Mouse (Mus musculus): ENCODE results near the gene Ppp6r2. TPM values are rescaled to one million over a fixed set of nuclear protein-coding genes. Genes with fewer than 3 reads are reported as not detected.

The Ppp6r2 gene
- polyA plus RNA-seq, 1 experiment from 2014 or later, result 17.2 TPM

DNA sequence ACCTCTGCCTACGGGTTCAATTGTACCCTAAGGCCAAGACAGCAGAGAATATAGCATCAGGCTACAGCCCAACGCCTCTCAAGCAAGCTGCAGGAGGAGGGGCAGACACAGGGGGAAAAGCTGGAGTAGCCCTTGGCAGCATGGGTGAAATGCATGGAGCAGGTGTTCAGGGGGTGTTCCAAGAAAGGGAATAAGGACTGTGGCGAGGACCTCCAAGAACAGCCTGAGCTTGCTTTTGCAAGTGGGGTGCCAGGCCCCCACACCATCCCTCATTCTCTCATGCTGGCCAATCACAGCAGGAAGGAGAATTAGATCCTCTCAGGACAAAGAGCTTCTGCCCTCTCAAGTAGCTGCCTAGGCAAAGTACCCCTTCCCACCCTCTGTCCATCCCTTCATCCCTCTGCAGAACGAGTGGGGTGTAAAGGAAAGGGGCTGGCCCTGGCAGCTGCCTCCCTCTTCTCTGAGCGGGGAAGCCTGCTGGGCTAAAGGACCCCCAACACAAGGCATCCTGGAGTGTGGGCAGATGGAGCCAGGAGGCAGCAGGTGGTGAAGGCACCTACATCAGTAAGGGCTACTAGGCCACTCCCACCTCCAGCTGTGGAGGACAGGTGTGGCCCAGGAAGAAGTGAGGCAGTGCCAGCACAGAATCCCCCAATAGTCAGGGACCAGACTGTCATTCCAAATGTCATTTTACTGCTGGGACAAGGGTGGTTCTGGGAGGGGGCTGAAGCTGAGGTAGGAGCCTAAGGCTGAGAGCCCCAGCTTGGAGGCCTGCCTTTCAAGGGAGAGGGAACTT, 27.0 kb upstream of the Ppp6r2 start:
- Histone ChIP-seq H3K4me3 (ENCODE audit: low read depth, low read length) (no peak overlapping the region), H3K27ac (replicated peaks) (no peak overlapping the region), H3K36me3 (ENCODE audit: control insufficient read depth, insufficient read depth, low read length) (no peaks in the 10 kb centered on the region), H3K27me3 (ENCODE audit: control insufficient read depth, insufficient read depth, low read length) (no peaks in the 10 kb centered on the region), H3K9me3 (ENCODE audit: control insufficient read depth, low read length) (no peaks in the 10 kb centered on the region), H3K9ac (ENCODE audit: low read length) (no peak overlapping the region), H3K4me2 (replicated peaks; ENCODE audit: low read depth) (no peak overlapping the region), H3K4me1 (replicated peaks; ENCODE audit: control insufficient read depth, insufficient read depth) (0 out of 2 replicates have a peak, but pooled peaks cover 7% of the 10 kb centered on the region)
- TF ChIP-seq CTCF (IDR thresholded peaks at IDR 0.05; ENCODE audit: low read depth) (no peak), EP300 (optimal IDR thresholded peaks at IDR 0.05) (no peak)
- DNase-seq (ENCODE audit: low spot score) (no peak), ATAC-seq (ENCODE audit: low FRiP score, low TSS enrichment) (no peak)
- 70% methylated on average over 5 of the region's 5 CpGs for WGBS

- no peaks in the 10 kb centered on the region for H3K9me3 ChIP-seq (ENCODE audit: control insufficient read depth, low read length)
- H3K27ac ChIP-seq (replicated peaks), result no peak overlapping the region
- H3K4me3 ChIP-seq (ENCODE audit: low read depth, low read length), result no peak overlapping the region
- no peaks in the 10 kb centered on the region for H3K27me3 ChIP-seq (ENCODE audit: control insufficient read depth, insufficient read depth, low read length)
- H3K36me3 ChIP-seq (ENCODE audit: control insufficient read depth, insufficient read depth, low read length), result no peaks in the 10 kb centered on the region
- no peak overlapping the region for H3K9ac ChIP-seq (ENCODE audit: low read length)
- 0 out of 2 replicates have a peak, but pooled peaks cover 7% of the 10 kb centered on the region for H3K4me1 ChIP-seq (replicated peaks; ENCODE audit: control insufficient read depth, insufficient read depth)
- no peak for TF ChIP-seq EP300 (optimal IDR thresholded peaks at IDR 0.05)
- TF ChIP-seq CTCF (IDR thresholded peaks at IDR 0.05; ENCODE audit: low read depth), result no peak
- no peak overlapping the region for H3K4me2 ChIP-seq (replicated peaks; ENCODE audit: low read depth)
- WGBS, result 89% methylated on average over 5 of the region's 5 CpGs
- DNase-seq (ENCODE audit: low spot score), result no peak
- no peak for ATAC-seq (ENCODE audit: low FRiP score, low TSS enrichment)
Measured at GRCm38 (mm10) chr15:89184937-89185227, 26.5 kb upstream of the Ppp6r2 start.

DNA sequence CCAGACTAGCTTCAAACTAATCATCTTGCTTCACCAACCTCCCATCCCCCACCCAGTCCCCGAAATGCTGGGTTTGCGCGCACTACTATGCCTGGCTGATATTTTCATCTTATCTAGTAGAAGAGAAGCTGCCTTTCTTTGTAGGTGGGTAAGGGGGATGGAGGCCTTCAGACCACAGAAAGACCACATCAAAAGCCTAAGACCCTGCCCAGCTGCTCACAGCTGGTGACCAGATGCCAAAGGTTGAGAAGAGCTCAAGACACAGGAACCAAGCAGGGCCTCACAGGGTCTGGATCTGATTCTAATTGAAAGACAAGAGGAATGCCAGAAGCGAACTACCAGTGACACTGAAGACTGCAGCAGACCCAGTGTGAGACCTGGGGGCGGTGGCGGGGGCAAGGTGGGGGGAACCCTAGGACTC, 16.1 kb upstream of the Ppp6r2 start:
- Histone ChIP-seq H3K4me3 (ENCODE audit: low read depth, low read length) (peak overlapping the region; percentile 95), H3K9ac (ENCODE audit: low read length) (peak overlapping the region; percentile 92)
- DNase-seq (ENCODE audit: low spot score), result no peak

GRCm38 (mm10) chr15:89195690-89196312, 15.6 kb upstream of the Ppp6r2 start:
- under 1% methylated on average over 21 of the region's 25 CpGs for WGBS
- Histone ChIP-seq H3K4me2 (replicated peaks; ENCODE audit: low read depth) (peak overlapping the region; percentile 68), H3K36me3 (ENCODE audit: control insufficient read depth, insufficient read depth, low read length) (no peaks in the 10 kb centered on the region), H3K9me3 (ENCODE audit: control insufficient read depth, low read length) (no peaks in the 10 kb centered on the region), H3K9ac (ENCODE audit: low read length) (peak overlapping the region; percentile 92), H3K27me3 (ENCODE audit: control insufficient read depth, insufficient read depth, low read length) (no peaks in the 10 kb centered on the region), H3K4me3 (ENCODE audit: low read depth, low read length) (peak overlapping the region; percentile 95), H3K4me1 (replicated peaks; ENCODE audit: control insufficient read depth, insufficient read depth) (0 out of 2 replicates have a peak, but pooled peaks cover 6% of the 10 kb centered on the region), H3K27ac (replicated peaks) (peak overlapping the region; percentile 99)
- ATAC-seq (ENCODE audit: low FRiP score, low TSS enrichment) (peak; percentile 92), DNase-seq (ENCODE audit: low spot score) (peak; percentile 92)
- no peak for TF ChIP-seq CTCF (IDR thresholded peaks at IDR 0.05; ENCODE audit: low read depth)

More for the DNA sequence above, 16.1 kb upstream of the Ppp6r2 start:
- H3K9me3 ChIP-seq (ENCODE audit: control insufficient read depth, low read length), result no peaks in the 10 kb centered on the region
- TF ChIP-seq EP300 (optimal IDR thresholded peaks at IDR 0.05) (no peak), CTCF (IDR thresholded peaks at IDR 0.05; ENCODE audit: low read depth) (no peak)
- H3K4me1 ChIP-seq (replicated peaks; ENCODE audit: control insufficient read depth, insufficient read depth), result 0 out of 2 replicates have a peak, but pooled peaks cover 6% of the 10 kb centered on the region
- WGBS, result 51% methylated on average over 6 of the region's 6 CpGs
- H3K4me2 ChIP-seq (replicated peaks; ENCODE audit: low read depth), result peak overlapping the region; percentile 68
- H3K36me3 ChIP-seq (ENCODE audit: control insufficient read depth, insufficient read depth, low read length), result no peaks in the 10 kb centered on the region
- H3K27ac ChIP-seq (replicated peaks), result peak overlapping the region; percentile 99
- no peaks in the 10 kb centered on the region for H3K27me3 ChIP-seq (ENCODE audit: control insufficient read depth, insufficient read depth, low read length)
- ATAC-seq (ENCODE audit: low FRiP score, low TSS enrichment), result no peak

- TF ChIP-seq EP300 (optimal IDR thresholded peaks at IDR 0.05) (no peak), CTCF (IDR thresholded peaks at IDR 0.05; ENCODE audit: low read depth) (peak; percentile 93)
- H3K9ac ChIP-seq (ENCODE audit: low read length), result peak within 1 kb of the TSS; percentile 92
- peak; percentile 99 for ATAC-seq (ENCODE audit: low FRiP score, low TSS enrichment)
- no peaks in the 10 kb centered on the region for H3K27me3 ChIP-seq (ENCODE audit: control insufficient read depth, insufficient read depth, low read length)
- peak within 1 kb of the TSS; percentile 68 for H3K4me2 ChIP-seq (replicated peaks; ENCODE audit: low read depth)
- H3K9me3 ChIP-seq (ENCODE audit: control insufficient read depth, low read length), result no peaks in the 10 kb centered on the region
- H3K36me3 ChIP-seq (ENCODE audit: control insufficient read depth, insufficient read depth, low read length), result no peaks in the 10 kb centered on the region
- peak within 1 kb of the TSS; percentile 95 for H3K4me3 ChIP-seq (ENCODE audit: low read depth, low read length)
- DNase-seq (ENCODE audit: low spot score), result peak; percentile 96
- H3K4me1 ChIP-seq (replicated peaks; ENCODE audit: control insufficient read depth, insufficient read depth), result 0 out of 2 replicates have a peak, but pooled peaks cover 6% of the 10 kb centered on the region
- H3K27ac ChIP-seq (replicated peaks), result peak within 1 kb of the TSS; percentile 99
- WGBS, result under 1% methylated on average over 38 of the region's 38 CpGs
Measured at GRCm38 (mm10) chr15:89196313-89196706, 15.0 kb upstream of the Ppp6r2 start, which contains the start of gene Dennd6b. Gene Dennd6b, minus strand, starts transcription at chr15:89196496.

DNA sequence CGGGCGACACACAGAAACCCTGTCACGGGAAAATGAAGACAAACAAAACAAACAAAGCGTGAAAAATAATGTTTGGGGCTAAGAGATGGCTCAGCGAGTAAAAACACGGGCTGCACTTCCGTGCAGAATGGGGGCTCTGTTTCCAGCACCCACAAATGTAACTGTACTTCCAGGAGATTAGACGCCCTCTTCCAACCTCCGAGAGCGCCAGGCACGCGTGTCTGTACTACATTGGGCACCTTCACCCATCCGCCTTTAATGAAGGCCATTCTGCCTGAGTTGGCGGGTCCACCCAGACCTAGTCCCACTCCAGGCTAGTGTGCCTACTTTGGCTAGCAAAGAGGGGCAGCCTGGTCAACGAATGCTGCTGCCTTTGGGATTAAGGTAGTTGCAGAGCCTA, 14.3 kb upstream of the Ppp6r2 start:
- Histone ChIP-seq H3K4me2 (replicated peaks; ENCODE audit: low read depth) (peak overlapping the region; percentile 68), H3K9me3 (ENCODE audit: control insufficient read depth, low read length) (no peaks in the 10 kb centered on the region), H3K27ac (replicated peaks) (peak overlapping the region; percentile 99), H3K4me1 (replicated peaks; ENCODE audit: control insufficient read depth, insufficient read depth) (0 out of 2 replicates have a peak, but pooled peaks cover 6% of the 10 kb centered on the region), H3K4me3 (ENCODE audit: low read depth, low read length) (peak overlapping the region; percentile 95), H3K27me3 (ENCODE audit: control insufficient read depth, insufficient read depth, low read length) (no peaks in the 10 kb centered on the region), H3K9ac (ENCODE audit: low read length) (peak overlapping the region; percentile 92; the same call in 1 of the 2 replicates), H3K36me3 (ENCODE audit: control insufficient read depth, insufficient read depth, low read length) (no peaks in the 10 kb centered on the region)
- DNase-seq (ENCODE audit: low spot score) (no peak), ATAC-seq (ENCODE audit: low FRiP score, low TSS enrichment) (no peak)
- TF ChIP-seq EP300 (optimal IDR thresholded peaks at IDR 0.05) (no peak), CTCF (IDR thresholded peaks at IDR 0.05; ENCODE audit: low read depth) (no peak)
- 65% methylated on average over 15 of the region's 15 CpGs for WGBS

Data from stomach, postnatal 0 days (tissue).